Mouse (Mus musculus) cerebellum, adult 11-12 months (tissue): ENCODE measurements around the gene Mapk11.

ENCODE experiments used
- DNase-seq: peaks from one replicate; pipeline ENCODE4 v3.0.0; 2022

Mapk11 gene

GRCm38 (mm10) chr15:89140048-89140658 lies 9.3 kb downstream of the Mapk11 start:
- peak; percentile 85 for DNase-seq

- peak; percentile 41 for DNase-seq
These were observed 10.9 kb downstream of the Mapk11 start for GRCm38 (mm10) chr15:89138531-89138930.

GRCm38 (mm10) chr15:89138046-89138405 lies 11.4 kb downstream of the Mapk11 start:
- DNase-seq, result peak; percentile 68

GRCm38 (mm10) chr15:89137378-89138045 lies 11.9 kb downstream of the Mapk11 start:
- DNase-seq, result peak; percentile 60

GRCm38 (mm10) chr15:89136461-89137155 lies 12.8 kb downstream of the Mapk11 start:
- DNase-seq, result peak; percentile 54

GRCm38 (mm10) chr15:89131316-89131715 lies 18.1 kb downstream of the Mapk11 start:
- no peak for DNase-seq

- DNase-seq, result no peak
These were observed 19.2 kb downstream of the Mapk11 start for GRCm38 (mm10) chr15:89130245-89130644.

GRCm38 (mm10) chr15:89128382-89129350 lies 20.8 kb downstream of the Mapk11 start, which contains the start of gene Hdac10:
Hdac10 (minus strand) TSS chr15:89128700.
- DNase-seq, result peak; percentile 92

- peak; percentile 54 for DNase-seq
These were observed 22.0 kb downstream of the Mapk11 start for GRCm38 (mm10) chr15:89127364-89127940.

- peak; percentile 46 for DNase-seq
These were observed 22.8 kb downstream of the Mapk11 start for GRCm38 (mm10) chr15:89126622-89127021.

GRCm38 (mm10) chr15:89125351-89125750 lies 24.1 kb downstream of the Mapk11 start:
- DNase-seq, result peak; percentile 49

GRCm38 (mm10) chr15:89124312-89124711 lies 25.1 kb downstream of the Mapk11 start:
- DNase-seq, result peak; percentile 44

GRCm38 (mm10) chr15:89123595-89123994 lies 25.8 kb downstream of the Mapk11 start:
- DNase-seq, result peak; percentile 76

- peak; percentile 95 for DNase-seq
These were observed 26.6 kb downstream of the Mapk11 start, which contains the start of gene Tubgcp6 for GRCm38 (mm10) chr15:89122649-89123366. Tubgcp6 (minus strand) TSS chr15:89123112.

- no peak for DNase-seq
These were observed 31.4 kb downstream of the Mapk11 start for GRCm38 (mm10) chr15:89118007-89118406.

GRCm38 (mm10) chr15:89110147-89110546 lies 39.3 kb downstream of the Mapk11 start:
- DNase-seq, result peak; percentile 83

- DNase-seq, result peak; percentile 56
These were observed 42.5 kb downstream of the Mapk11 start for GRCm38 (mm10) chr15:89106976-89107375.

- peak; percentile 92 for DNase-seq
These were observed 43.4 kb downstream of the Mapk11 start for GRCm38 (mm10) chr15:89106073-89106472.

GRCm38 (mm10) chr15:89104425-89104824 lies 45.0 kb downstream of the Mapk11 start:
- DNase-seq, result peak; percentile 99

- peak; percentile 87 for DNase-seq
These were observed 45.5 kb downstream of the Mapk11 start for GRCm38 (mm10) chr15:89103921-89104320.

- peak; percentile 51 for DNase-seq
These were observed 46.8 kb downstream of the Mapk11 start for GRCm38 (mm10) chr15:89102646-89103045.
